Mouse (Mus musculus): Measurements from ENCODE around the gene Gadd45a. TPM values are rescaled to one million over a fixed set of nuclear protein-coding genes. Genes with fewer than 3 reads are reported as not detected.
"Not testable (repeated sequence)": the region's sequence is repeated elsewhere in the genome, so short reads cannot be mapped to it uniquely, and the experiment has no call there.

Gene Gadd45a
- polyA plus RNA-seq, 1 experiment from 2014 or later, result 29.3 TPM

- Histone ChIP-seq H3K9ac (ENCODE audit: low read depth, low read length) (no peak overlapping the region), H3K9me3 (ENCODE audit: control insufficient read depth, low read length) (no peaks in the 10 kb centered on the region), H3K27ac (ENCODE audit: low read depth, low read length) (no peak overlapping the region), H3K4me3 (ENCODE audit: low read length) (no peak overlapping the region), H3K36me3 (ENCODE audit: control insufficient read depth, insufficient read depth, low read length) (no peaks in the 10 kb centered on the region), H3K27me3 (ENCODE audit: control insufficient read depth, insufficient read depth, low read length) (no peaks in the 10 kb centered on the region), H3K4me2 (replicated peaks; ENCODE audit: low read depth, low read length) (no peak overlapping the region), H3K4me1 (ENCODE audit: control insufficient read depth, insufficient read depth, low read length) (0 out of 2 replicates have a peak, but pooled peaks cover 3% of the 10 kb centered on the region)
- no peak for ATAC-seq (ENCODE audit: low FRiP score, low TSS enrichment)
- WGBS, result 42% methylated on average over 2 of the region's 2 CpGs
These were observed 6.8 kb downstream of the Gadd45a start for GRCm38 (mm10) chr6:67030416-67030815.

DNA sequence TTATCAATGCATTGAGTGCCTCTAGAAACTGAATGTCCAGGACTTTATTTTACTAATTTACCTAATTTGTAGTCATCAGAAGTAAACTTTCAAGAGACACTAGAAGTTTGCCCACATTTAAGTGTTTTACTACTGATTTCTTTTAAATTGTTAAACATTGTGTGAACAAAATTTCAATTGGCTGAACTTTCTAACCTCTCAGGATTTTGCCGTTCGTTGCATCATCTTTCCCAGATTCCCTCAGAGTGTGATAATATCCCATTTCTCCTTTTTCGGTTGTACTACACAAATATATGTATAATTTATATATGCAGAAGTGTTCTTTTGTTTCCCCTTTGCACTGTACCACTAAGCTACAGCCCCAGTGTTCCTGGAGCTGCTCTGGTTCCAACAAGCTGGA is 7.3 kb downstream of the Gadd45a start:
- no peak for ATAC-seq (ENCODE audit: low FRiP score, low TSS enrichment)
- Histone ChIP-seq H3K9ac (ENCODE audit: low read depth, low read length) (no peak overlapping the region), H3K4me2 (replicated peaks; ENCODE audit: low read depth, low read length) (no peak overlapping the region), H3K4me1 (ENCODE audit: control insufficient read depth, insufficient read depth, low read length) (0 out of 2 replicates have a peak, but pooled peaks cover 3% of the 10 kb centered on the region), H3K27ac (ENCODE audit: low read depth, low read length) (no peak overlapping the region), H3K27me3 (ENCODE audit: control insufficient read depth, insufficient read depth, low read length) (no peaks in the 10 kb centered on the region), H3K36me3 (ENCODE audit: control insufficient read depth, insufficient read depth, low read length) (no peaks in the 10 kb centered on the region), H3K4me3 (ENCODE audit: low read length) (no peak overlapping the region), H3K9me3 (ENCODE audit: control insufficient read depth, low read length) (no peaks in the 10 kb centered on the region)
- 55% methylated on average over 3 of the region's 3 CpGs for WGBS

GRCm38 (mm10) chr6:67029312-67029950 is 7.8 kb downstream of the Gadd45a start:
- WGBS, result 45% methylated on average over 5 of the region's 5 CpGs
- H3K4me3 ChIP-seq (ENCODE audit: low read length), result no peak overlapping the region
- no peak overlapping the region for H3K4me2 ChIP-seq (replicated peaks; ENCODE audit: low read depth, low read length)
- no peak overlapping the region for H3K9ac ChIP-seq (ENCODE audit: low read depth, low read length)
- no peaks in the 10 kb centered on the region for H3K9me3 ChIP-seq (ENCODE audit: control insufficient read depth, low read length)
- H3K4me1 ChIP-seq (ENCODE audit: control insufficient read depth, insufficient read depth, low read length), result 0 out of 2 replicates have a peak, but pooled peaks cover 3% of the 10 kb centered on the region
- H3K36me3 ChIP-seq (ENCODE audit: control insufficient read depth, insufficient read depth, low read length), result no peaks in the 10 kb centered on the region
- no peaks in the 10 kb centered on the region for H3K27me3 ChIP-seq (ENCODE audit: control insufficient read depth, insufficient read depth, low read length)
- ATAC-seq (ENCODE audit: low FRiP score, low TSS enrichment), result no peak
- H3K27ac ChIP-seq (ENCODE audit: low read depth, low read length), result no peak overlapping the region

- H3K4me2 ChIP-seq (replicated peaks; ENCODE audit: low read depth, low read length), result no peak overlapping the region
- no peaks in the 10 kb centered on the region for H3K27me3 ChIP-seq (ENCODE audit: control insufficient read depth, insufficient read depth, low read length)
- WGBS, result 81% methylated on average over 9 of the region's 9 CpGs
- no peak overlapping the region for H3K27ac ChIP-seq (ENCODE audit: low read depth, low read length)
- no peak for ATAC-seq (ENCODE audit: low FRiP score, low TSS enrichment)
- H3K9me3 ChIP-seq (ENCODE audit: control insufficient read depth, low read length), result no peaks in the 10 kb centered on the region
- H3K9ac ChIP-seq (ENCODE audit: low read depth, low read length), result no peak overlapping the region
- no peaks in the 10 kb centered on the region for H3K36me3 ChIP-seq (ENCODE audit: control insufficient read depth, insufficient read depth, low read length)
- H3K4me3 ChIP-seq (ENCODE audit: low read length), result no peak overlapping the region
- no peaks in the 10 kb centered on the region for H3K4me1 ChIP-seq (ENCODE audit: control insufficient read depth, insufficient read depth, low read length)
These were observed 9.7 kb downstream of the Gadd45a start for GRCm38 (mm10) chr6:67027438-67028142.

DNA sequence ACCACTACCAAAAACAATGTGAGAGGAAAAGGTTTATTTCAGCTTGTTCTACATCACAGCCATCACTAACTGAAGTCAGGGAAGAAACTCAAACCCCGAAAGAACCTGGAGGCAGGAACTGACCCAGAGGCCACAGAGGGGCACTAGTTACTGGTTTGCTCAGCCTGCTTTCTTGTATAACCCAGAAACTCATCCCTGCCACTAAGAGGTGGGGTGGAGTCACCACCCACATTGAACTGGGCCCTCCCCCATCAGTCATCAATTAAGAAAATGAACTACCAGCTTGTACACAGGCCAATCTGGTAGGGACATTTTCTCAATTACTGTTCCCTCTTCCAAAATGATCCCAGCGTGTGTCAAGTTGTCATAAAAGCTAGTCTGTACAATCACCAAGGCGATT is 10.6 kb downstream of the Gadd45a start:
- Histone ChIP-seq H3K9me3 (ENCODE audit: control insufficient read depth, low read length) (no peaks in the 10 kb centered on the region), H3K9ac (ENCODE audit: low read depth, low read length) (no peak overlapping the region), H3K4me3 (ENCODE audit: low read length) (no peak overlapping the region), H3K36me3 (ENCODE audit: control insufficient read depth, insufficient read depth, low read length) (no peaks in the 10 kb centered on the region), H3K27me3 (ENCODE audit: control insufficient read depth, insufficient read depth, low read length) (no peaks in the 10 kb centered on the region), H3K4me2 (replicated peaks; ENCODE audit: low read depth, low read length) (no peak overlapping the region), H3K4me1 (ENCODE audit: control insufficient read depth, insufficient read depth, low read length) (no peaks in the 10 kb centered on the region), H3K27ac (ENCODE audit: low read depth, low read length) (no peak overlapping the region)
- ATAC-seq (ENCODE audit: low FRiP score, low TSS enrichment), result no peak
- 66% methylated on average over 3 of the region's 3 CpGs for WGBS

DNA sequence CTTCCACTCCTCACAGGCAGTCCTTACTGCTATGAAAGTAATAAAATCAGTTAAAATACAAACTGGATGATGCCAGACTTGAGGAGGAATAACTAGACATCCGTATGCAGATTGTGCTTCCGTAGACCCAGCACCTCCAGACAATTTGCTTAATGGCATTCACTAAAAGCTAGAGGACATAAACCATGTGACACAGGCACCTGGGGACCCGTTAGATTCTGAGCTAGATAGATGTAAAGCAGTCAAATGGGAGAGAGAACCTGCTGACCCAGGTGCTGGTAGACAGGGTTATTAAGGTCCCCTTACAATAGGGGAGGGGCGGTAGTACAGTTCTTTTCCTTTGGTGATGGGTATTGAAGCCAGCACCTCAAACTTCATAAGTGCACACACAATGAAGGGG is 13.5 kb downstream of the Gadd45a start:
- H3K4me3 ChIP-seq (ENCODE audit: low read length), result no peak overlapping the region
- no peak for ATAC-seq (ENCODE audit: low FRiP score, low TSS enrichment)
- no peaks in the 10 kb centered on the region for H3K4me1 ChIP-seq (ENCODE audit: control insufficient read depth, insufficient read depth, low read length)
- no peaks in the 10 kb centered on the region for H3K9me3 ChIP-seq (ENCODE audit: control insufficient read depth, low read length)
- 70% methylated on average over 4 of the region's 4 CpGs for WGBS
- H3K27me3 ChIP-seq (ENCODE audit: control insufficient read depth, insufficient read depth, low read length), result no peaks in the 10 kb centered on the region
- H3K27ac ChIP-seq (ENCODE audit: low read depth, low read length), result no peak overlapping the region
- no peak overlapping the region for H3K9ac ChIP-seq (ENCODE audit: low read depth, low read length)
- no peaks in the 10 kb centered on the region; the same call in 1 of the 2 replicates for H3K36me3 ChIP-seq (ENCODE audit: control insufficient read depth, insufficient read depth, low read length)
- no peak overlapping the region for H3K4me2 ChIP-seq (replicated peaks; ENCODE audit: low read depth, low read length)

GRCm38 (mm10) chr6:67021308-67021707 is 15.9 kb downstream of the Gadd45a start:
- Histone ChIP-seq H3K9ac (ENCODE audit: low read depth, low read length) (no peak overlapping the region), H3K27ac (ENCODE audit: low read depth, low read length) (no peak overlapping the region), H3K4me3 (ENCODE audit: low read length) (no peak overlapping the region), H3K4me2 (replicated peaks; ENCODE audit: low read depth, low read length) (no peak overlapping the region), H3K4me1 (ENCODE audit: control insufficient read depth, insufficient read depth, low read length) (0 out of 2 replicates have a peak, but pooled peaks cover 3% of the 10 kb centered on the region), H3K36me3 (ENCODE audit: control insufficient read depth, insufficient read depth, low read length) (peaks cover 2% of the 10 kb centered on the region; the same call in 1 of the 2 replicates), H3K27me3 (ENCODE audit: control insufficient read depth, insufficient read depth, low read length) (no peaks in the 10 kb centered on the region), H3K9me3 (ENCODE audit: control insufficient read depth, low read length) (no peaks in the 10 kb centered on the region)
- no peak for ATAC-seq (ENCODE audit: low FRiP score, low TSS enrichment)
- 93% methylated on average over 5 of the region's 5 CpGs for WGBS

- not testable (repeated sequence) for H3K9me3 ChIP-seq (ENCODE audit: control insufficient read depth, low read length); H3K27me3 ChIP-seq (ENCODE audit: control insufficient read depth, insufficient read depth, low read length); H3K4me3 ChIP-seq (ENCODE audit: low read length); H3K4me1 ChIP-seq (ENCODE audit: control insufficient read depth, insufficient read depth, low read length); ATAC-seq (ENCODE audit: low FRiP score, low TSS enrichment); H3K27ac ChIP-seq (ENCODE audit: low read depth, low read length); H3K36me3 ChIP-seq (ENCODE audit: control insufficient read depth, insufficient read depth, low read length); H3K9ac ChIP-seq (ENCODE audit: low read depth, low read length); H3K4me2 ChIP-seq (replicated peaks; ENCODE audit: low read depth, low read length)
- WGBS, result 94% methylated on average over 7 of the region's 7 CpGs
These were observed 18.3 kb downstream of the Gadd45a start for GRCm38 (mm10) chr6:67019001-67019400.

- WGBS, result 68% methylated on average over 4 of the region's 4 CpGs
These were observed 18.9 kb downstream of the Gadd45a start for GRCm38 (mm10) chr6:67018365-67018764.

More at GRCm38 (mm10) chr6:67018365-67018764, 18.9 kb downstream of the Gadd45a start:
- Histone ChIP-seq H3K9me3 (ENCODE audit: control insufficient read depth, low read length) (no peaks in the 10 kb centered on the region), H3K27ac (ENCODE audit: low read depth, low read length) (no peak overlapping the region), H3K4me1 (ENCODE audit: control insufficient read depth, insufficient read depth, low read length) (0 out of 2 replicates have a peak, but pooled peaks cover 10% of the 10 kb centered on the region), H3K4me2 (replicated peaks; ENCODE audit: low read depth, low read length) (no peak overlapping the region), H3K9ac (ENCODE audit: low read depth, low read length) (no peak overlapping the region), H3K27me3 (ENCODE audit: control insufficient read depth, insufficient read depth, low read length) (no peaks in the 10 kb centered on the region), H3K36me3 (ENCODE audit: control insufficient read depth, insufficient read depth, low read length) (peaks cover 2% of the 10 kb centered on the region; the same call in 1 of the 2 replicates), H3K4me3 (ENCODE audit: low read length) (no peak overlapping the region)
- ATAC-seq (ENCODE audit: low FRiP score, low TSS enrichment), result no peak

All from kidney, embryonic 14.5 days (tissue).